Mouse (Mus musculus) neural tube, embryonic 13.5 days (tissue): ENCODE results near the gene Fgfr1op2. TPM values are rescaled to one million over a fixed set of nuclear protein-coding genes. Genes with fewer than 3 reads are reported as not detected.

ENCODE experiments used
- ATAC-seq: fragments of 200-750 bp; cut with Nextera tagmentation; 2 replicates; pipeline ENCODE4 v1.8.0; 2017; ENCODE audit warnings: low read depth, mild to moderate bottlenecking, moderate TSS enrichment, moderate library complexity
- H3K27ac ChIP-seq: fragments of 300-500 bp; sonication (generic); replicated peaks from 2 replicates; pipeline ENCODE4 v1.5.1; 2015; ENCODE audit warnings: moderate library complexity, mild to moderate bottlenecking, inconsistent platforms
- H3K27me3 ChIP-seq: fragments of 300-500 bp; sonication (generic); 2 replicates; pipeline ENCODE4 v1.6.1; 2015; ENCODE audit warnings: mild to moderate bottlenecking, inconsistent platforms
- H3K36me3 ChIP-seq: fragments of 300-500 bp; sonication (generic); 2 replicates; pipeline ENCODE4 v1.6.1; 2015; ENCODE audit warnings: mild to moderate bottlenecking, inconsistent platforms
- H3K4me1 ChIP-seq: fragments of 300-500 bp; sonication (generic); replicated peaks from 2 replicates; pipeline ENCODE4 v1.6.1; 2015; ENCODE audit warnings: inconsistent platforms
- H3K4me2 ChIP-seq: fragments of 300-500 bp; sonication (generic); 2 replicates; pipeline ENCODE4 v1.6.1; 2015; ENCODE audit warnings: inconsistent platforms, mild to moderate bottlenecking, moderate library complexity
- H3K4me3 ChIP-seq: fragments of 300-500 bp; sonication (generic); 2 replicates; pipeline ENCODE4 v1.5.1; 2015; ENCODE audit warnings: mild to moderate bottlenecking, inconsistent platforms
- H3K9ac ChIP-seq: fragments of 300-500 bp; sonication (generic); 2 replicates; pipeline ENCODE4 v1.6.1; 2015; ENCODE audit warnings: moderate library complexity, mild to moderate bottlenecking, inconsistent platforms
- H3K9me3 ChIP-seq: fragments of 300-500 bp; sonication (generic); 2 replicates; pipeline ENCODE4 v1.6.1; 2016; ENCODE audit warnings: inconsistent platforms
- WGBS: fragments of 180-500 bp; shearing (Covaris S2); methylation state at CpG from one replicate; pipeline ENCODE4 v1.1.7; 2015; 5-methylcytosine and 5-hydroxymethylcytosine counted together
- polyA plus RNA-seq: library from polyadenylated mRNA; unstranded; fragments of >200 nt; fragmentation: Nextera tagmentation; extraction: Ambion mirVana; gene quantifications from 2 replicates; pipeline ENCODE4 v1.2.1, GENCODE M21; 2015

The Fgfr1op2 gene
- polyA plus RNA-seq, 1 experiment from 2014 or later = 51.8 TPM

DNA sequence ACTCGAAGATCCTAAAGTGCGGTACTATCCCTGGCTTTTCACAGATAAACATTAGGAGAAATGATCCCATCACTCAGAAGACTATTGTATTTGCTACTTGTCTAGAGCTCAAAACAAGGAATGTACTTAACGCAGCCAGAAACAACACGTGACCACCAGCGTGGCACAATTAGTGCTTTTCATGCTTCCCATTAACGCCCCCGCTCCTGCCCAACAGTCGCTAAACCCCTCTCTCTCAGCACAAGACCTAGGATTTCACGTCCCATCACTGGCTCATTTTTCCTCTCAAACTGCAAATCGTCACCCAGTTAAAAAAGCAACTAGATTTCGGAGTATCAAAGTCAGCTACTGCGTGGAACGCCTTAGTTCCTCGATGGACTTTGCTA is 56.6 kb downstream of the Fgfr1op2 start:
- Histone ChIP-seq H3K4me3 (peak overlapping the region; percentile 73), H3K27me3 (no peaks in the 10 kb centered on the region), H3K4me1 (peaks cover 25% of the 10 kb centered on the region), H3K4me2 (peak overlapping the region; percentile 67), H3K36me3 (no peaks in the 10 kb centered on the region), H3K9me3 (no peaks in the 10 kb centered on the region), H3K27ac (peak overlapping the region; percentile 87), H3K9ac (peak overlapping the region; percentile 87)
- 15% methylated on average over 14 of the region's 14 CpGs for WGBS
- ATAC-seq = peak; percentile 59; the same call in 1 of the 2 replicates

- ATAC-seq = peak; percentile 96
- Histone ChIP-seq H3K9me3 (no peaks in the 10 kb centered on the region), H3K36me3 (no peaks in the 10 kb centered on the region), H3K4me2 (peak overlapping the region; percentile 67), H3K27ac (peak overlapping the region; percentile 87), H3K9ac (peak overlapping the region; percentile 87), H3K27me3 (no peaks in the 10 kb centered on the region), H3K4me1 (peaks cover 25% of the 10 kb centered on the region), H3K4me3 (peak overlapping the region; percentile 73)
- under 1% methylated on average over 72 of the region's 82 CpGs for WGBS
Measured at GRCm38 (mm10) chr6:146634015-146634722, 57.2 kb downstream of the Fgfr1op2 start.

DNA sequence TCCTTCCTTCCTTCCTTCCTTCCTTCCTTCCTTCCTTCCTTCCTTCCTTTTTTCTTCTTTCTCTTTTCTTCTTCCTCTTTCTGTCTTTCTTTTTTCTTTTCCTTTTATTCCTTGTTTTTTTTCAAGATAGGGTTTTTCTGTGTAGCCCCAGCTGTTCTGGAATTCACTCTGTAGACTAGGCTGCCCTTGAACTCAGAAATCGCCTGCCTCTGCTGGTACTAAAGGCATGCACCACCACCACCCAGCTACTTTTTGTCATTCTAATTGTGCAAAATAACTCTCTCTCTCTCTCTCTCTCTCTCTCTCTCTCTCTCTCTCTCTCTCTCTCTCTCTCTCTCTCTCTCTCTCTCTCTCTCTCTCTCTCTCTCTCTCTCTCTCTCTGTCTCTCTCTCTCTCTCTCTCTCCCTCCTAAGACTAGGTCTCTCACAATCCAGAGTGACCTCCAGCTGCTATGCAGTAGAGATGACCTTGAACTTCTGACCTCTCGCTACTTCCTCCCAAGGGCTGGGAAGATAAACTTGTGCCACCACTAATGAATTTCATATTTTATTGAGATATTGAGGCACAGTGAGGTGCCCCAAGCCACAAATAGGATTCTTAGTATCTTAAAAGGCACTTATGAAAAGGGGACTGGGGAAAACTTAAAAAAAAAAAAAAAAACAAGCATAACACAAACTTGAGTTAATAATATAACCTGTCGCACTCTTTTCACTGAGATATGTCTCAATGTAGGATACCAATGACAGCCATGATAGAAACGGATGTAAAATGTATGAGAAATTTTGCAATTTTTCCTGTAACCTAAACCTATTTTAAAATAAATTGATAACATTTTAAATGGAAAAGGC is 58.0 kb downstream of the Fgfr1op2 start:
- Histone ChIP-seq H3K27me3 (no peaks in the 10 kb centered on the region), H3K9ac (0 out of 2 replicates have a peak overlapping the region, but pooled peaks have one; percentile 87), H3K36me3 (no peaks in the 10 kb centered on the region), H3K27ac (no peak overlapping the region), H3K9me3 (no peaks in the 10 kb centered on the region), H3K4me2 (peak overlapping the region; percentile 67), H3K4me3 (no peak overlapping the region), H3K4me1 (peaks cover 25% of the 10 kb centered on the region)
- 63% methylated on average over 4 of the region's 4 CpGs for WGBS
- no peak for ATAC-seq

- Histone ChIP-seq H3K4me1 (peaks cover 25% of the 10 kb centered on the region), H3K9ac (no peak overlapping the region), H3K27me3 (no peaks in the 10 kb centered on the region), H3K4me3 (no peak overlapping the region), H3K36me3 (no peaks in the 10 kb centered on the region), H3K27ac (no peak overlapping the region), H3K9me3 (no peaks in the 10 kb centered on the region), H3K4me2 (no peak overlapping the region)
- WGBS = 91% methylated on average over 5 of the region's 5 CpGs
- no peak for ATAC-seq
Measured at GRCm38 (mm10) chr6:146636482-146636881, 59.5 kb downstream of the Fgfr1op2 start.

DNA sequence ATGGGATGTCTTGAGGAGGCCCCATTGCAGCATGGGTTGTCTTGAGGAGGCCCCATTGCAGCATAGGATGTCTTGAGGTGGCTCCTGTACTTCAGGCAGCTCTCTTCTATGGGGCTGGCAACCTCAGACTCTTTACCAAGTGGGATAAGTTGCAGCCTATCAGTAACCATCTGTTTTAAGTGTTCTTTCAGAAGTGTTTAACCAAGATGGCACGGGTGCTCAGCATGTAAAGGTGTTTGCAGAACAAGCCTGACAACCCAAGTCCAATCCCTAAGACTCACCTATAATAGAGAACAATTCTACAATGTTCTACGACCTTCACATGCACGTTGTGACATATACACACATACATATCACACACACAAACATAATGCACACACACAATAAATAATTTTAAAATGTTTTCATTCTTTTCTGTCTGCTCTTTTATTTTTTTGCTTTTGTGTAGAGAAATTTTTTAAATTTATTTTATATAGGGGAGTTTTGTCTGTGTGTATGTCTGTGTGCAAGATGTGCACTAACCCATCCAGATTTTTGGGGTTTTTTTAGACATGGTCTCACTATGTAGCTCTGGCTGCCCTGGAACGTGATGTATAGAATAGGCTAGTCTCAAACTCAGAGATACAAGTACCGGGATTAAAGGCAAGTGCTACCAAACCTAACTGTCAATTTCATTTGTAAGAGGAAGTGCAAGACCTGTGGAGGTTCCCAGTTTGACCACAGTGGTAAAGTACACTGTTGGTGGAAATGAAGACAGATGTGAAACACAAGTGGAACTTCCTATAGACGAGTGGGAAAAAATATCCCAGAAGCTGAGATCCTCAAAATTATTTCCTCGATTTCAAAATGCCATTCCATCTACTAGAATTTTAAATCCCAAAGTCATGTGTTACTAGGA is 63.3 kb downstream of the Fgfr1op2 start:
- Histone ChIP-seq H3K27me3 (no peaks in the 10 kb centered on the region), H3K9me3 (no peaks in the 10 kb centered on the region), H3K36me3 (no peaks in the 10 kb centered on the region), H3K4me1 (peaks cover 11% of the 10 kb centered on the region), H3K27ac (no peak overlapping the region), H3K4me3 (no peak overlapping the region), H3K4me2 (no peak overlapping the region), H3K9ac (no peak overlapping the region)
- 87% methylated on average over 7 of the region's 7 CpGs for WGBS
- ATAC-seq = no peak

DNA sequence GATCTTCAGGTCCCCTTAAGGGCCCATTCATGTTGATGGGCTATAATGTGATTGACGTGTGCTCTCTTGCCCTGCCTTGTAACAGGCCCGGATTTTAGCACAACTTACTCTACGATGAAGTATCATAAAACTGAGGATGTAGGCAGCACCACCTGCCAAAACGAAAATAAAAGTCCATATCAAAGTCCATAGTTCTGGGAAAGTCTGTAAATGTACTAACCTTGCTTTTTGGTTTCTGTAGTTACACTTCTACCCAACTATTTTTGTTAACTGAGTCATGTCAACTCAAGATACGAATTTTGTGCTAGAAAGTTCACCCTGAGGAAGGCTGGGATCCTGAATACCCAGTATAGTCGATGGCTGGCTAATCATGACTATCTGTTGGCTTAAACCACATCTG is 64.0 kb downstream of the Fgfr1op2 start:
- H3K4me3 ChIP-seq = no peak overlapping the region
- 85% methylated on average over 6 of the region's 6 CpGs for WGBS

DNA sequence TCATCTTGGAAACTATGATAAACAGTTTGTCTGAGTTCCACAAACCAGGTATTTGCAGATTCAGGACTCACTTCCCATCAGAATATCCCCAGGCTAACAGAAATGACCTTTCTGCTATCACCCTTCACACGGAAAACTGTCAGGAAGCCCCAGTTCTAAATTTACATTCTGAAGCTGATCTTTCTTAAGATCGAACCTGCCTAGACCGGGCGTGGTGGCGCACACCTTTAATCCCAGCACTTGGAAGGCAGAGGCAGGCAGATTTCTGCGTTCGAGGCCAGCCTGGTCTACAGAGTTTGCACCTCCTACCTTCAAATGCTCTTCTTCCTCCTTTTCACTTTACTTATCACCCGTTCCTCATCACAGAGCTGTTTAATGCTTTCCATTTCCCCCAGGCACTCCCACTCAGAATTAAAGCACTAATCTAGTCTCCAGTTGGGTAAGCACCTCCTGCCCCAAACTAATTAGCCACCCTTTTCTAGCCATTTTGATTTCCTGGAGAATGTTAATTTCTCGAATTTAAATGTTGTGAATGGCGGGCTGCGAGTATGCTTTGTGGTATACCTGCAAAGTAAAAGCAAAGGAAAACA is 64.7 kb downstream of the Fgfr1op2 start:
- Histone ChIP-seq H3K9me3 (no peaks in the 10 kb centered on the region), H3K4me2 (peak overlapping the region; percentile 90), H3K9ac (peak overlapping the region; percentile 67), H3K27me3 (no peaks in the 10 kb centered on the region), H3K4me1 (peaks cover 11% of the 10 kb centered on the region), H3K36me3 (no peaks in the 10 kb centered on the region), H3K4me3 (peak overlapping the region; percentile 89), H3K27ac (peak overlapping the region; percentile 72)
- 69% methylated on average over 11 of the region's 11 CpGs for WGBS
- peak; percentile 6; the same call in 1 of the 2 replicates for ATAC-seq

More for the DNA sequence above, 64.0 kb downstream of the Fgfr1op2 start:
- peaks cover 11% of the 10 kb centered on the region for H3K4me1 ChIP-seq
- no peaks in the 10 kb centered on the region for H3K27me3 ChIP-seq
- H3K36me3 ChIP-seq = no peaks in the 10 kb centered on the region
- H3K9me3 ChIP-seq = no peaks in the 10 kb centered on the region
- no peak overlapping the region for H3K9ac ChIP-seq
- no peak overlapping the region for H3K4me2 ChIP-seq
- H3K27ac ChIP-seq = no peak overlapping the region
- ATAC-seq = no peak

DNA sequence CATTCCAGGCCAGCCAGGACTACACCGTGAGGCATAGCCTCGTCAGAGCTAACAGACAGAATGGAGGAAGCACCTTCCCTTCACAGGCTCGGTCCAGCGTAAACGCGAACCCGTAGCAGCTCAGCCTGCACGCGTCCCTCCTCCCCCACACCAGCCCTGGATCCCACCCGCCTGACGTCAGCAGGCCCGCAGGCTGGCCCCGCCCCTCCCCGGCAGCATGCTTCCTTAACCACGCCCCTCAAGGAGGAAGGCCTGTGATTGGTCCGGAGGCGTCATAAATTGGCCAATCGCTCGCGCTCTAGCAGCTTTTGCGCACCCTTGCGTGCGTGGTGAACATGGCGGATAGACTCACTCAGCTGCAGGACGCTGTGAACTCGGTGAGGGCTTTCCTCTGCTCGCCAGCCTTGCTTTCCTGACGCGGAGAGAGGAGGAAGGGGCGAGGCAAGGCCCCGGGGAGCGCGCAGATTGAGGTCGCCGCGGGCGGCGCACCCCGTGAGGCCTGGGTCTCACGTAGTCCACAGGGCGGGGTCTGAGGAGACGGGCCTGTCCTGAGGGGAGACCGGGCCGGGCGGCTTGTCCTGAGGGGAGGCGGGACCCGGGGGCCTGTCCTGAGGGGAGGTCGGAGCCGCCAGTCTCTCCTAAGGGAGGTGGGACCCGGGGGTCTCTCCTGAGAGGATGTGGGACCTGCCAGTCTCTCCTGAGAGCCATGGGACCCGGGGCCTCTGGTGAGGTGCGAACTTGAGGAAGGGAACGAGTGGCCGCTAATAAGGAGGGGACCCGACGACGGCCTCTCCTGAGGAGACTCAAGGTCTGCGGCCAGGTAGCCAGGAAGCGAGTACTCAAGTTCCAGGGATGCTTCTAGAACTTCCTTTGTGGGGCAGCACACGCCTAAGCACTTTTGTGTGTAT is 65.5 kb downstream of the Fgfr1op2 start, which contains the start of the genes Med21 and Tm7sf3:
Med21 (plus strand) TSS at position 272 of the 908 bp plus-strand sequence.
Tm7sf3 (minus strand) TSS at position 549 of the 908 bp plus-strand sequence.
- Histone ChIP-seq H3K4me2 (peak within 1 kb of the TSS; percentile 90), H3K27ac (peak within 1 kb of the TSS; percentile 90), H3K4me1 (peaks cover 11% of the 10 kb centered on the region), H3K9me3 (no peaks in the 10 kb centered on the region), H3K27me3 (no peaks in the 10 kb centered on the region), H3K36me3 (no peaks in the 10 kb centered on the region), H3K4me3 (peak within 1 kb of the TSS; percentile 89), H3K9ac (peak within 1 kb of the TSS; percentile 87)
- under 1% methylated on average over 60 of the region's 60 CpGs for WGBS
- peak; percentile 97 for ATAC-seq

GRCm38 (mm10) chr6:146643184-146643570 is 66.2 kb downstream of the Fgfr1op2 start:
- peaks cover 11% of the 10 kb centered on the region for H3K4me1 ChIP-seq
- H3K27ac ChIP-seq = peak overlapping the region; percentile 90; the same call in 1 of the 2 replicates
- 39% methylated on average over 11 of the region's 11 CpGs for whole genome bisulfite sequencing
- peak overlapping the region; percentile 89 for H3K4me3 ChIP-seq
- H3K9me3 ChIP-seq = no peaks in the 10 kb centered on the region
- H3K27me3 ChIP-seq = no peaks in the 10 kb centered on the region
- peak overlapping the region; percentile 87 for H3K9ac ChIP-seq
- ATAC-seq = no peak
- H3K36me3 ChIP-seq = no peaks in the 10 kb centered on the region
- H3K4me2 ChIP-seq = peak overlapping the region; percentile 90
